In genomic region chr17:85045160-85045559, GRCm38 (mm10) we compare ENCODE assay signal across 17 mouse cellular contexts. TPM values are rescaled to one million over a fixed set of nuclear protein-coding genes. Genes with fewer than 3 reads are reported as not detected.
DNase-seq lines count a peak whose midpoint lies in the region; ATAC-seq and TF ChIP-seq lines count a peak whose summit lies in the region.
"Had no signal": no experiment of that assay in that cellular context is flagged by ENCODE, and none has a peak within 500 bp of the region (broad histone marks: within the 10 kb centered on the region; RNA-seq: fewer than 3 reads in every experiment).

No protein-coding gene starts in this region.

- no peak for ATAC-seq in erythroid progenitor cell, adult 5-6 weeks (replicated peaks; ENCODE audit: low FRiP score, poor library complexity, severe bottlenecking)
- ATAC-seq: forebrain, postnatal 0 days; hindbrain, postnatal 0 days had no signal

- no peak for DNase-seq in gastrocnemius, adult 2 months
- DNase-seq in gastrocnemius, postnatal 14 days = no peak
- no peak for DNase-seq in left cerebral cortex, adult 2 months (ENCODE audit: extremely low spot score in 1 of 2, low spot score in 2 of 2)
- DNase-seq in left cerebral cortex, adult 9 months (ENCODE audit: low spot score in 2 of 2) = no peak
- DNase-seq in thymus, postnatal 4 days = peak; percentile 35
- DNase-seq in thymus, postnatal 36 days = no peak
- DNase-seq in ovary, postnatal 14 days (ENCODE audit: low spot score) = no peak
- DNase-seq: adrenal gland, postnatal 14 days; cerebellum, adult 18-20 months; forebrain, postnatal 0 days; heart, adult 11 months had no signal

- no peak overlapping the region for H3K4me3 ChIP-seq in gastrocnemius, adult 2 months
- H3K4me3 ChIP-seq in left cerebral cortex, adult 2 months = no peak overlapping the region
- H3K4me3 ChIP-seq: limb, embryonic 10.5 days; midbrain, embryonic 12.5 days had no signal

- no peak overlapping the region for H3K27ac ChIP-seq in gastrocnemius, adult 2 months
- no peak overlapping the region for H3K27ac ChIP-seq in left cerebral cortex, adult 2 months
- H3K27ac ChIP-seq: hindbrain, postnatal 0 days; limb, embryonic 10.5 days; macrophage; midbrain, embryonic 12.5 days had no signal

- intact Hi-C loops in gastrocnemius, adult 2 months (cut with DNase I) = no loop called here
- intact Hi-C loops in gastrocnemius, postnatal 14 days (cut with DNase I; ENCODE audit: low total_unique reads) = no loop called here
- intact Hi-C loops in left cerebral cortex, adult 2 months (cut with DNase I) = no loop called here

- peak; percentile 1; the same call in 1 of the 2 replicates for TF ChIP-seq CTCF in gastrocnemius, adult 2 months (IDR thresholded peaks at IDR 0.05)
- peak; percentile 19; the same call in 1 of the 2 replicates for TF ChIP-seq CTCF in left cerebral cortex, adult 2 months (IDR thresholded peaks at IDR 0.05)

RNA-seq across cellular contexts. Expression of gene Slc3a1, which starts 17.0 kb away (rescaled TPM):
- total RNA-seq in gastrocnemius, adult 2 months (2021) = not detected
- total RNA-seq in gastrocnemius, postnatal 14 days (2021) = not detected
- under 1 TPM; 0.26 to 0.38 TPM for total RNA-seq in left cerebral cortex, adult 2 months (2021)
- total RNA-seq in erythroid progenitor cell, adult 5-6 weeks (2015; ENCODE audit: low replicate concordance) = 5.8 TPM in 1 of 2 replicates, not detected in the other
- 0.77 TPM in 1 of 2 replicates, not detected in the other for total RNA-seq in erythroid progenitor cell, adult 5-6 weeks (2017; ENCODE audit: low replicate concordance)
- total RNA-seq: hematopoietic stem cell, adult 5-6 weeks had no signal

RNA-seq across cellular contexts. Expression of gene Prepl, which starts 44.9 kb away (rescaled TPM):
- total RNA-seq in gastrocnemius, adult 2 months (2021) = 10 to 100 TPM; 20.4 to 29.6 TPM
- 10 to 100 TPM; 85.9 to 87.3 TPM for total RNA-seq in gastrocnemius, postnatal 14 days (2021)
- 100 to 1,000 TPM; 370 to 404 TPM for total RNA-seq in left cerebral cortex, adult 2 months (2021)
- 14.1 and 23.1 TPM in 2 replicates for total RNA-seq in erythroid progenitor cell, adult 5-6 weeks (2015; ENCODE audit: low replicate concordance)
- 2.8 and 8.2 TPM in 2 replicates for total RNA-seq in erythroid progenitor cell, adult 5-6 weeks (2017; ENCODE audit: low replicate concordance)

RNA-seq across cellular contexts. Expression of gene Camkmt, which starts 45.2 kb away (rescaled TPM):
- total RNA-seq in gastrocnemius, adult 2 months (2021) = under 1 TPM; 0.84 TPM
- total RNA-seq in gastrocnemius, postnatal 14 days (2021) = 1 to 10 TPM; 1.5 to 1.7 TPM
- total RNA-seq in left cerebral cortex, adult 2 months (2021) = 10 to 100 TPM; 12.8 to 13.6 TPM
- total RNA-seq in erythroid progenitor cell, adult 5-6 weeks (2015; ENCODE audit: low replicate concordance) = 2.9 TPM in 1 of 2 replicates, not detected in the other
- 5.0 and 6.2 TPM in 2 replicates for total RNA-seq in erythroid progenitor cell, adult 5-6 weeks (2017; ENCODE audit: low replicate concordance)

Comparison
In these comparisons a context has a peak if more than half of its experiments do, and no peak if none do; other contexts are left out.
1. RNA of gene Prepl, which starts 44.9 kb away (total RNA-seq): 370 to 404 TPM in left cerebral cortex, adult 2 months; 85.9 to 87.3 TPM in gastrocnemius, postnatal 14 days, 20.4 to 29.6 TPM in gastrocnemius, adult 2 months and 2.8 to 23.1 TPM in erythroid progenitor cell, adult 5-6 weeks; every median in the first group is over 4 times any median in the second.